In the genomic region with DNA sequence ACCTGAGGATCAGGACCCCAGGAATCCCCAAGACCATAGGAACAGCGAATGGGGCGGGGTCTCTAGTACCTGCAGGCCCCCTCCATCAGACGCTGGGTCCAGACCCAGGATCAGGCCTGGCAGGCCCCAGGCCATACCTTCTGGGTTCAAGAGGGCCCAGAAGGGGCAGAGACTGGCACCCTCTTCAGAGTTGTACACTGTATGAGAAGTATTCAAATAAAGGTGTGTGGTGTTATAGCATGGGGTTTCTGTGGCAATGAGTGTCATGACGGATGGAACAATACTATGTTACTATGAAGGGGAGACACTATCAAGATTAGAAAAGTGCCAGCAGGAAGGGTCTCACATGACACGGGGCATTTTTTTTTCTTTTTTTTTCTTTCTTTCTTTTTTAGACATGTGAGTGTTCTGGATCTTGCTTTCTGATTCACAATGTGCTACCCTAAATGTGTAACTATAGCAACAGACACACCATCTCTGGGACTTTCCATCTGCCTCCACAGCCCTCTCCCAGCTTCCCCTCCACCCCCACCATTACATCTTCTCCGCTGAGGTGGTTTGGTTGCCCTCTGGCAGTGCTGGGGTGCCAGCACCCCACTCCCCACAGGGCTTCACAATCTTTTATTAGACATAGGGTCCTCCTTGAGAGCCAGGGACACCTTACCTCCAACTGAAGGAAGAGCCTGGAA, we compare ENCODE assay signal across 17 mouse cellular contexts. TPM values are rescaled to one million over a fixed set of nuclear protein-coding genes. Genes with fewer than 3 reads are reported as not detected.
A peak's percentile ranks its signal among the peaks of the same experiment; 100 is the strongest.
DNase-seq lines count a peak whose midpoint lies in the region; ATAC-seq and TF ChIP-seq lines count a peak whose summit lies in the region.
"Had no signal": no experiment of that assay in that cellular context is flagged by ENCODE, and none has a peak within 500 bp of the region (broad histone marks: within the 10 kb centered on the region; RNA-seq: fewer than 3 reads in every experiment).

No protein-coding gene starts in this region.

- no peak overlapping the region for H3K4me3 ChIP-seq in gastrocnemius, adult 2 months
- H3K4me3 ChIP-seq in lung, embryonic 16.5 days (ENCODE audit: low read length) = no peak overlapping the region
- no peak overlapping the region for H3K4me3 ChIP-seq in lung, adult 2 months (replicated peaks; ENCODE audit: extremely low read depth, low read depth, low read length)
- no peak overlapping the region for H3K4me3 ChIP-seq in CH12.LX (replicated peaks in 1 of 3; ENCODE audit: low read depth in 2 of 3, low read length in 2 of 3, poor library complexity in 1 of 3)
- H3K4me3 ChIP-seq: embryonic facial prominence, embryonic 15.5 days; hindbrain, embryonic 10.5 days; limb, embryonic 10.5 days; midbrain, embryonic 10.5 days had no signal

- TF ChIP-seq EP300 in CH12.LX (IDR thresholded peaks at IDR 0.05; ENCODE audit: low read length) = 0 out of 2 replicates have a peak, but pooled peaks have one; percentile 7

- no peak overlapping the region for H3K4me2 ChIP-seq in lung, embryonic 16.5 days (ENCODE audit: low read depth, low read length)
- no peak overlapping the region for H3K4me2 ChIP-seq in CH12.LX (ENCODE audit: insufficient read depth, low read depth, poor library complexity, severe bottlenecking)
- H3K4me2 ChIP-seq: embryonic facial prominence, embryonic 15.5 days had no signal

- dilution Hi-C loops in CH12.LX (cut with MboI; ENCODE audit: extremely low pct_ligation_motif_present, extremely low pct_unique_long_range_greater_than_20kb, low sequenced_read_pairs) = no loop called here

- no peak for TF ChIP-seq RAD21 in CH12.LX (IDR thresholded peaks at IDR 0.05; ENCODE audit: low read depth, low read length)

- intact Hi-C loops in gastrocnemius, adult 2 months (cut with DNase I) = no loop called here
- intact Hi-C loops in gastrocnemius, postnatal 14 days (cut with DNase I; ENCODE audit: low total_unique reads) = loop anchor here (5.0 kb wide), 2 partner anchors 36 to 121 kb away; partner anchors contain the start of gene Adora1

- peak; percentile 20; the same call in 1 of the 2 replicates for ATAC-seq in lung, embryonic 16.5 days (ENCODE audit: low read depth)
- peak; percentile 67 for ATAC-seq in inflammation-experienced regulatory T-cells, adult 6 months
- ATAC-seq: hindbrain, postnatal 0 days had no signal

- H3K79me2 ChIP-seq in CH12.LX (replicated peaks; ENCODE audit: control insufficient read depth, extremely low read depth, insufficient read depth, poor library complexity, severe bottlenecking) = no peaks in the 10 kb centered on the region

- no peak for TF ChIP-seq CTCF in gastrocnemius, adult 2 months (IDR thresholded peaks at IDR 0.05)
- no peak for TF ChIP-seq CTCF in lung, adult 2 months (IDR thresholded peaks at IDR 0.05; ENCODE audit: insufficient read depth, low read length)
- TF ChIP-seq CTCF in CH12.LX (conservative IDR thresholded peaks at IDR 0.05 in 1 of 2, IDR thresholded peaks at IDR 0.05 in 1 of 2; ENCODE audit: low read depth in 2 of 2, low read length in 2 of 2) = no peak

- no peaks in the 10 kb centered on the region for H3K27me3 ChIP-seq in lung, embryonic 16.5 days (ENCODE audit: control insufficient read depth, insufficient read depth, low read depth, low read length)
- H3K27me3 ChIP-seq in CH12.LX (replicated peaks) = no peaks in the 10 kb centered on the region
- H3K27me3 ChIP-seq: embryonic facial prominence, embryonic 15.5 days had no signal

- H3K27ac ChIP-seq in gastrocnemius, adult 2 months = peak overlapping the region; percentile 29
- H3K27ac ChIP-seq in lung, embryonic 16.5 days (ENCODE audit: low read length) = no peak overlapping the region
- no peak overlapping the region for H3K27ac ChIP-seq in CH12.LX (ENCODE audit: insufficient read depth, low read depth)
- H3K27ac ChIP-seq: embryonic facial prominence, embryonic 15.5 days; hindbrain, embryonic 10.5 days; hindbrain, postnatal 0 days; limb, embryonic 10.5 days; macrophage; midbrain, embryonic 10.5 days had no signal

- no peak overlapping the region for H3K9ac ChIP-seq in lung, embryonic 16.5 days (ENCODE audit: low read length)
- no peak overlapping the region for H3K9ac ChIP-seq in CH12.LX (ENCODE audit: insufficient read depth, low read depth)
- H3K9ac ChIP-seq: embryonic facial prominence, embryonic 15.5 days had no signal

- peak; percentile 42 for DNase-seq in gastrocnemius, adult 2 months
- no peak for DNase-seq in gastrocnemius, postnatal 14 days
- no peak for DNase-seq in lung, adult 2 months
- peak; percentile 45 for DNase-seq in CH12.LX (ENCODE audit: extremely low read depth)
- DNase-seq in kidney, postnatal 4 days = no peak
- DNase-seq: adrenal gland, adult 8-10 months had no signal

- in situ Hi-C loops in CH12.LX (cut with MboI; ENCODE audit: low pct_ligation_motif_present, low pct_unique_long_range_greater_than_20kb, low sequenced_read_pairs) = no loop called here

- no peaks in the 10 kb centered on the region for H3K9me3 ChIP-seq in lung, embryonic 16.5 days (ENCODE audit: control insufficient read depth, low read length)
- H3K9me3 ChIP-seq in CH12.LX (replicated peaks; ENCODE audit: low read length) = no peaks in the 10 kb centered on the region
- H3K9me3 ChIP-seq: embryonic facial prominence, embryonic 15.5 days; hindbrain, embryonic 10.5 days; limb, embryonic 10.5 days; midbrain, embryonic 10.5 days had no signal

- no peaks in the 10 kb centered on the region for H3K36me3 ChIP-seq in lung, embryonic 16.5 days (ENCODE audit: control insufficient read depth, insufficient read depth, low read length)
- no peaks in the 10 kb centered on the region for H3K36me3 ChIP-seq in CH12.LX (replicated peaks in 1 of 2; ENCODE audit: control insufficient read depth in 1 of 2, insufficient read depth in 1 of 2, low read length in 1 of 2)
- H3K36me3 ChIP-seq: embryonic facial prominence, embryonic 15.5 days; hindbrain, embryonic 10.5 days; limb, embryonic 10.5 days; midbrain, embryonic 10.5 days had no signal

- TF ChIP-seq POLR2A in lung, adult 2 months (IDR thresholded peaks at IDR 0.05; ENCODE audit: borderline replicate concordance, extremely low read depth, low read depth, low read length) = no peak
- no peak for TF ChIP-seq POLR2A in CH12.LX (IDR thresholded peaks at IDR 0.05; ENCODE audit: low read depth, low read length)

- H3K4me1 ChIP-seq in lung, embryonic 16.5 days (replicated peaks; ENCODE audit: control insufficient read depth, insufficient read depth, low read length) = peaks cover 2% of the 10 kb centered on the region
- H3K4me1 ChIP-seq in lung, adult 2 months (ENCODE audit: control insufficient read depth, insufficient read depth, low read length) = peaks cover 1% of the 10 kb centered on the region; the same call in 1 of the 2 replicates
- H3K4me1 ChIP-seq in CH12.LX (ENCODE audit: control insufficient read depth in 1 of 2, insufficient read depth in 2 of 2) = peaks cover 15 to 80% of the 10 kb centered on the region in 2 experiments

- 77% methylated on average over 6 of the region's 6 CpGs for WGBS in lung, embryonic 16.5 days
- 73% methylated on average over 6 of the region's 6 CpGs for WGBS in lung, adult 2 months

TF ChIP-seq in CH12.LX, 34 proteins besides CTCF, POLR2A, EP300 and RAD21:
- TF ChIP-seq ZNF384 (IDR thresholded peaks at IDR 0.05; ENCODE audit: low read depth, low read length) = peak; percentile 55
- no peak for TF ChIP-seq GABPA (IDR thresholded peaks at IDR 0.05; ENCODE audit: insufficient replicate concordance, low read depth, low read length)
- 0 out of 2 replicates have a peak, but pooled peaks have one; percentile 4 for TF ChIP-seq BHLHE40 (IDR thresholded peaks at IDR 0.05; ENCODE audit: low read depth, low read length)
- peak; percentile 53 for TF ChIP-seq MXI1 (IDR thresholded peaks at IDR 0.05; ENCODE audit: low read depth, low read length)

RNA-seq across cellular contexts. Expression of gene Mybph, which starts 7.9 kb away (rescaled TPM):
- total RNA-seq in gastrocnemius, adult 2 months (2021) = 100 to 1,000 TPM; 192 to 318 TPM
- 100 to 1,000 TPM; 716 to 830 TPM for total RNA-seq in gastrocnemius, postnatal 14 days (2021)
- polyA plus RNA-seq in lung, embryonic 16.5 days (2015; fragmentation: Nextera tagmentation; extraction: Ambion mirVana) = 1.3 and 2.5 TPM in 2 replicates
- polyA plus RNA-seq in lung, adult 2 months (2012; rRNA removed) = 0.14 and 7.7 TPM in 2 replicates
- total RNA-seq in CH12.LX (2012; rRNA removed) (0.25 TPM in 2 replicates), CH12.LX (2014; rRNA removed) (0.51 and 0.62 TPM in 2 replicates)
- 2.4 and 3.0 TPM in 2 replicates for polyA plus RNA-seq in CH12.LX (2012; ENCODE audit: insufficient read length, low read depth)
- polyA plus RNA-seq in inflammation-experienced regulatory T-cells, adult 6 months (2017; shearing (Covaris generic)) = not detected
- total RNA-seq: hindbrain, postnatal 0 days; liver, adult 2 months; midbrain, postnatal 0 days had no signal
- polyA plus RNA-seq: liver, adult 2 months; macrophage; midbrain, postnatal 0 days; urinary bladder, adult 2 months had no signal

RNA-seq across cellular contexts. Expression of gene Chil1, which starts 19.2 kb away (rescaled TPM):
- 1 to 10 TPM; 1.8 to 6.9 TPM for total RNA-seq in gastrocnemius, adult 2 months (2021)
- 1 to 10 TPM; 1.4 to 2.0 TPM for total RNA-seq in gastrocnemius, postnatal 14 days (2021)
- polyA plus RNA-seq in lung, embryonic 16.5 days (2015; fragmentation: Nextera tagmentation; extraction: Ambion mirVana) = 1.2 and 2.0 TPM in 2 replicates
- polyA plus RNA-seq in lung, adult 2 months (2012; rRNA removed) = 1,144 and 1,277 TPM in 2 replicates
- total RNA-seq in CH12.LX (2012; rRNA removed) (1.5 and 1.7 TPM in 2 replicates), CH12.LX (2014; rRNA removed) (6.1 and 6.3 TPM in 2 replicates)
- 6.7 and 10.2 TPM in 2 replicates for polyA plus RNA-seq in CH12.LX (2012; ENCODE audit: insufficient read length, low read depth)
- under 1 TPM in 2 of 3 experiments, not detected in 1; 0.46 to 0.98 TPM for polyA plus RNA-seq in inflammation-experienced regulatory T-cells, adult 6 months (2017; shearing (Covaris generic))

RNA-seq across cellular contexts. Expression of gene Adora1, which starts 34.1 kb away (rescaled TPM):
- total RNA-seq in gastrocnemius, adult 2 months (2021) = under 1 TPM; 0.20 to 0.31 TPM
- total RNA-seq in gastrocnemius, postnatal 14 days (2021) = under 1 TPM; 0.58 to 0.78 TPM
- 8.4 and 9.0 TPM in 2 replicates for polyA plus RNA-seq in lung, embryonic 16.5 days (2015; fragmentation: Nextera tagmentation; extraction: Ambion mirVana)
- polyA plus RNA-seq in lung, adult 2 months (2012; rRNA removed) = 7.6 and 9.1 TPM in 2 replicates
- not detected in 2 replicates for total RNA-seq in CH12.LX (2012; rRNA removed)
- total RNA-seq in CH12.LX (2014; rRNA removed) = not detected in 2 replicates
- 0.10 and 0.20 TPM in 2 replicates for polyA plus RNA-seq in CH12.LX (2012; ENCODE audit: insufficient read length, low read depth)
- not detected for polyA plus RNA-seq in inflammation-experienced regulatory T-cells, adult 6 months (2017; shearing (Covaris generic))
- polyA plus RNA-seq: macrophage had no signal

Comparison
In these comparisons a context has a peak if more than half of its experiments do, and no peak if none do; other contexts are left out.
1. DNase-seq: peak in gastrocnemius, adult 2 months (single experiment) and CH12.LX (single experiment); none in gastrocnemius, postnatal 14 days (single experiment), lung, adult 2 months (single experiment) and kidney, postnatal 4 days (0 of 2).
2. RNA of gene Chil1, which starts 19.2 kb away (polyA plus RNA-seq): 1,144 to 1,277 TPM in lung, adult 2 months; 6.7 to 10.2 TPM in CH12.LX, 1.2 to 2.0 TPM in lung, embryonic 16.5 days and 0.46 to 0.98 TPM in inflammation-experienced regulatory T-cells, adult 6 months; every median in the first group is over 100 times any median in the second.